Mouse (Mus musculus) olfactory bulb, adult 2 months (tissue): ENCODE results near the gene Cyth3.

ENCODE experiments used
- CTCF ChIP-seq: fragments of 200-500 bp; IDR thresholded peaks from 2 replicates; pipeline ENCODE4 v1.5.1; 2012; ENCODE audit warnings: low read depth, mild to moderate bottlenecking, low read length, moderate library complexity; ENCODE audit not compliant: insufficient read depth
- POLR2A ChIP-seq: fragments of 200-500 bp; IDR thresholded peaks from 2 replicates; pipeline ENCODE4 v1.6.1; 2012; ENCODE audit warnings: mild to moderate bottlenecking, low read depth, low read length, moderate library complexity; ENCODE audit not compliant: insufficient read depth

DNA sequence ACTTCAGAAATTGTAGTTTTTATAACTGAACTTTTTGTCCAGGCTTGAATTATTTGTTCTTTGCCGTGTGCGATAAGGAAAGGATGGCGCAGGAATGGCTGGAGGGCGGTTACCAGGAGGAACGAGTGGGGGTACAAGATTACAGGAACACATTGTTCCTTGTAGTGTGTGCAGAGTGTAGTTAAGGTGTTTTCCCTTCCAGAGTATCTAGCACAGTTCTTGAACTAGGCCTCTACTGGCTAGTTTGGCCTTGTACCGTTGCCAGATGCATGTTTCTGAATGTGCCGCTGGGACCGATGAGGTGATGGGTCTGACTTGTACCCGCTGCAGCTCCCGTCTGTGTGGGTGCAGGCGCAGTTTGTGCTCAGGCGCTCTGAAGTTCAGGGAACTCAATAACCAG lies 3.2 kb downstream of the Cyth3 start:
- TF ChIP-seq CTCF (no peak), POLR2A (no peak)
